Mouse (Mus musculus): Measurements from ENCODE around the gene Glrp1. TPM values are rescaled to one million over a fixed set of nuclear protein-coding genes. Genes with fewer than 3 reads are reported as not detected.

Gene Glrp1
- total RNA-seq, 2 experiments from 2014 or later: not detected

- no peak for DNase-seq
These were observed 48.8 kb downstream of the Glrp1 start for GRCm38 (mm10) chr1:88461096-88461495.

GRCm38 (mm10) chr1:88459655-88460054 is 50.2 kb downstream of the Glrp1 start:
- DNase-seq: no peak

GRCm38 (mm10) chr1:88459196-88459595 is 50.7 kb downstream of the Glrp1 start:
- no peak for DNase-seq

- peak; percentile 25 for DNase-seq
These were observed 53.3 kb downstream of the Glrp1 start for GRCm38 (mm10) chr1:88456451-88457072.

- no peak for DNase-seq
These were observed 54.1 kb downstream of the Glrp1 start for GRCm38 (mm10) chr1:88455761-88456160.

GRCm38 (mm10) chr1:88454703-88455102 is 55.2 kb downstream of the Glrp1 start:
- DNase-seq: no peak

- DNase-seq: no peak
These were observed 57.7 kb downstream of the Glrp1 start for GRCm38 (mm10) chr1:88452198-88452597.

- no peak for DNase-seq
These were observed 59.2 kb downstream of the Glrp1 start for GRCm38 (mm10) chr1:88450668-88451067.

Other genes starting within 250 kb of the Glrp1 start
- 1 to 10 TPM; 7.8 to 8.7 TPM for gene Hjurp, start 232.4 kb downstream of the Glrp1 start, total RNA-seq (2021)
- gene Trpm8, start 232.4 kb downstream of the Glrp1 start, total RNA-seq (2021): not detected
- gene Spp2, start 103.1 kb downstream of the Glrp1 start, total RNA-seq (2021): not detected
- under 1 TPM; 0.72 to 0.97 TPM for gene Arl4c, start 192.2 kb upstream of the Glrp1 start, total RNA-seq (2021)